Mouse (Mus musculus): ENCODE data around the gene Naxe.

GRCm38 (mm10) chr3:88035561-88036293 lies 22.6 kb downstream of the Naxe start:
- TF ChIP-seq CTCF (IDR thresholded peaks at IDR 0.05; ENCODE audit: low read depth) (no peak), EP300 (optimal IDR thresholded peaks at IDR 0.05) (no peak)

Data from stomach, postnatal 0 days (tissue).